Mouse (Mus musculus) lung, embryonic 15.5 days (tissue): Measurements from ENCODE around the gene Igsf3. TPM values are rescaled to one million over a fixed set of nuclear protein-coding genes. Genes with fewer than 3 reads are reported as not detected.

Experiments
- ATAC-seq: fragments of 200-750 bp; cut with Nextera tagmentation; 2 replicates; pipeline ENCODE4 v1.8.0; 2017; ENCODE audit warnings: moderate number of reproducible peaks, borderline replicate concordance; ENCODE audit not compliant: low FRiP score, low TSS enrichment; ENCODE audit errors: extremely low read depth
- H3K27ac ChIP-seq: fragments of 300-500 bp; sonication (generic); 2 replicates; pipeline ENCODE4 v1.5.1; 2015; ENCODE audit warnings: moderate library complexity, mild to moderate bottlenecking, inconsistent platforms
- H3K27me3 ChIP-seq: fragments of 300-500 bp; sonication (generic); 2 replicates; pipeline ENCODE4 v1.6.1; 2015; ENCODE audit warnings: inconsistent platforms
- H3K36me3 ChIP-seq: fragments of 300-500 bp; sonication (generic); 2 replicates; pipeline ENCODE4 v1.6.1; 2015; ENCODE audit warnings: inconsistent platforms
- H3K4me1 ChIP-seq: fragments of 300-500 bp; sonication (generic); 2 replicates; pipeline ENCODE4 v1.6.1; 2015; ENCODE audit warnings: inconsistent platforms
- H3K4me2 ChIP-seq: fragments of 300-500 bp; sonication (generic); 2 replicates; pipeline ENCODE4 v1.6.1; 2015; ENCODE audit warnings: inconsistent platforms, mild to moderate bottlenecking, moderate library complexity
- H3K4me3 ChIP-seq: fragments of 300-500 bp; sonication (generic); 2 replicates; pipeline ENCODE4 v1.5.1; 2015; ENCODE audit warnings: mild to moderate bottlenecking, inconsistent platforms
- H3K9ac ChIP-seq: fragments of 300-500 bp; sonication (generic); 2 replicates; pipeline ENCODE4 v1.6.1; 2015; ENCODE audit warnings: inconsistent platforms
- H3K9me3 ChIP-seq: fragments of 300-500 bp; sonication (generic); 2 replicates; pipeline ENCODE4 v1.6.1; 2016; ENCODE audit warnings: inconsistent platforms
- WGBS: fragments of 180-500 bp; shearing (Covaris S2); methylation state at CpG from one replicate; pipeline ENCODE4 v1.1.7; 2015; 5-methylcytosine and 5-hydroxymethylcytosine counted together
- polyA plus RNA-seq: library from polyadenylated mRNA; unstranded; fragments of >200 nt; fragmentation: Nextera tagmentation; extraction: Ambion mirVana; gene quantifications from 2 replicates; pipeline ENCODE4 v1.2.1, GENCODE M21; 2015

The Igsf3 gene
- polyA plus RNA-seq, 1 experiment from 2014 or later, result 41.3 TPM

DNA sequence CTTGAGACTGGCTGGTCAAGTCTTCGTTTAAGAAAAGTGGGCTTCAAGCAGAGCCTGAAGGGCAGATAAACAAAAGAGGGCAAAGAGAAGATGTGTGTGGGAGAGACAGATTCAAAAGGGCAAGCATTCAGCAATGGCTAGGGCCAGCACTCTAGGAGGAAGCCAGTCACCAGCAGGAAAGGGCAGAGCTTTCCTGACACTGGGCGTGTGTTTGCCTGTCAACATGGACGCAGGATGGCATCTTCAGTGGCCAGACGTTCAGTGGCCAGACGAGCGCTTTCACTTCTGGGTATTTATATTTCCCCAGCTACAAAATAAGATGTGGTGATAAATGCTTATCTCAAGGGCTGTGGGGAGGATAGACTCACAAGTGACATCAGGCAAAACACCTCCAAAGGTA lies 123.0 kb downstream of the Igsf3 start:
- Histone ChIP-seq H3K27ac (no peak overlapping the region), H3K27me3 (no peaks in the 10 kb centered on the region), H3K4me2 (no peak overlapping the region), H3K36me3 (no peaks in the 10 kb centered on the region), H3K4me3 (no peak overlapping the region), H3K4me1 (peaks cover 13% of the 10 kb centered on the region; the same call in 1 of the 2 replicates), H3K9me3 (no peaks in the 10 kb centered on the region), H3K9ac (no peak overlapping the region)
- WGBS, result 50% methylated on average over 6 of the region's 6 CpGs
- ATAC-seq, result no peak

DNA sequence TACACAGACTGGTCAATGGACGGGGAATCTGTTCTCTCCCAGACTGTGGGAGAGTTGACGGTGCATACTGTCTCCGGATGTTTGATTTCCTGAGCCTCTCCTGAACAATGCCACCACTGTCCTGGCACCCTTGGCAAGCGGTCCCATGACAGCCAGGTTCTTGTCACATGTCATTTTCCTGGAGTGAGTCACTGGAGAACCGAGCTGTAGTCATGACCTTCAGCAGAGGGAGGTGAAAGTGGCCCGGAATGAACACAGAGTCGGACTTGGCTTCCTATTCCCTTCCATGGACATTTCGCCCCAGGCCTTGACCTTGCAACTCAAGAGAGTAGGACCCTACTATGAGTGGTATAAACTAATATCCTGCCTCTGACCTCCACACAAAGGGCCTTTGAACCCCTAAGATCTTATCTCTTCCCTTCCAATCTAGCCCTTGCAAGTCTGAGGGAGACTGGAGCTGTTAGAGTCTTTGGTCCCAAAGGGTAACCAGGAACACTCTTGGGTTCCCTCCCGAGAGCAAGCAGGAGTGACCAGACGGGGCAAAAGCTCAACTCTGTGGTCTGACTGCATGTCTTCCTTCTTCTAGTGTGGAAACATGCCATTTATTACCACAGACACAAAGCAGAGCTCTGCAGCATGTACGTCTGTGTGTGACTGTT lies 123.6 kb downstream of the Igsf3 start:
- H3K4me3 ChIP-seq, result no peak overlapping the region
- no peak overlapping the region for H3K9ac ChIP-seq
- 58% methylated on average over 11 of the region's 11 CpGs for WGBS
- peak overlapping the region; percentile 11; the same call in 1 of the 2 replicates for H3K27ac ChIP-seq
- peaks cover 13% of the 10 kb centered on the region; the same call in 1 of the 2 replicates for H3K4me1 ChIP-seq
- no peaks in the 10 kb centered on the region for H3K36me3 ChIP-seq
- H3K9me3 ChIP-seq, result no peaks in the 10 kb centered on the region
- H3K4me2 ChIP-seq, result no peak overlapping the region
- no peaks in the 10 kb centered on the region for H3K27me3 ChIP-seq
- ATAC-seq, result no peak

DNA sequence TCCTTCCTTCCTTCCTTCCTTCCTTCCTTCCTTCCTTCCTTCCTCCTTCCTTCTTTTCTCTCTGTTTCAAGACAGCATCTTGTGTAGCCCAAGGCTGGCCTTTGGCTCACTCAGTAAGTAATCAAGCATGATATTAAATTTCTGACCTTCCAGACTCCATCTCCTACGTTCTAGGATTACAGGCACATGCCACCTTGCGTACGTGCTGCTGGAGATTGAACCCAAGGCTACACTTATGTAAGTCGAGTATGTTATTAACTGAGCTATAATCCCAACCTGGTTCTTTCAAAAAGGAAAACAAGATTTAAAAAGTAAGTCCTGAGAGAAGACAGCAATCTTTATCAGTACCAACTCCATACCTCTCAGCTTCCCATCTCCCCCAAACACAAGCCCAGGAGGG lies 124.7 kb downstream of the Igsf3 start:
- H3K4me3 ChIP-seq, result no peak overlapping the region
- H3K27me3 ChIP-seq, result no peaks in the 10 kb centered on the region
- H3K4me1 ChIP-seq, result peaks cover 22% of the 10 kb centered on the region
- no peaks in the 10 kb centered on the region for H3K9me3 ChIP-seq
- no peaks in the 10 kb centered on the region for H3K36me3 ChIP-seq
- no peak overlapping the region for H3K9ac ChIP-seq
- 79% methylated on average over 4 of the region's 4 CpGs for WGBS
- no peak for ATAC-seq
- no peak overlapping the region for H3K27ac ChIP-seq
- H3K4me2 ChIP-seq, result no peak overlapping the region

DNA sequence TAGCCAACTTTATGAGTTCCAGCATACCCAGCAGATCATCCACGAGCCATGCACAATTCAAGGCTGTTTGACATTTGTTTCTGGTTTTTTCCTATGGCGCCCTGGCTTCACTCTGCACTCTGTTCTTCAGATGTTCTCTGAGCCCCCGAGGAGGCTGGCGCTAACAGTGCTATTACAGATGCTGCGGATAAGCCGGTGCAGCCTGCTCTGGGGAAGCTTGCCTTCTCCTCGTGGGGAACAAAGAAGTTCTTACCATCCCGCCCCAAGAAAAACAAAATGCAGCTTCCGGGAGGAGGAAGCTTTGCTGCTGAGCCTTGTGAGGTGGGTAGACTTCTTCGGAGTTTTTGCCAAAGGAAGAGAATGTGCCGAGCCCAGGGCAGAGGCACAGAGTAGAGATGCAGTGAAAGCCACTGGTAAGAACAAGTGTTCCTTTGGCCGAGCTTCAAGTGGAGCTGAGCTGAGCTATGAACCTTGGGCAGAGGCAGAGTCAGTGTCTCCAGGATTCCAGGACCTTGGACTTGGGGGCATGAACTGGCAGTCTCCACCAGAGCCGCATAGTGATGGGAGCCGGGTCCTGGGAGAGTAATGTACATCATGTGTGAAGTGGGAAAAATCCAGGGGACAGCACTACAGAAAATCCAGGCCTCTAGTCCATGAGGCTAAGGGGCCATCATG lies 125.3 kb downstream of the Igsf3 start:
- Histone ChIP-seq H3K4me2 (no peak overlapping the region), H3K27ac (no peak overlapping the region)

DNA sequence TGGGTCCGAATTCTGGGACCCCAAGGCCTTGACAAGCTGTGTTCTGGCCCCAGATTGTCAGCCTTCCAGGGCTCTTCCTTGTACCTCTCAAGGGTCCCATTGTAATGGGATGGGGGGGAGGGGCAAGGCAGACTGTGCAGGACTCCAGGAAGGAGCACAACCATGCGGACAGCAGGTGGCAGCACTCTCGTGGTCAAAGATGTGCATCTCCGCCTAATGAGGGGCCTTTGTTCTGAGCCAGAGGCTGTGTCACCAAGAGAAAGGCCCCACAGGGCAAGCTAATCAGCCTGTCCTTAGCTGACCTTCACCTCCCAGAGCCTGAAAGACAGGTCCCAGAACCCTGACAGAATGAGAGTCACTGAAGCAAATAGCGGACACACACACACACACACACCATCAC lies 129.3 kb downstream of the Igsf3 start:
- ATAC-seq, result peak; percentile 71
- no peak overlapping the region for H3K4me2 ChIP-seq
- H3K4me3 ChIP-seq, result no peak overlapping the region
- WGBS, result 31% methylated on average over 5 of the region's 5 CpGs
- H3K36me3 ChIP-seq, result no peaks in the 10 kb centered on the region
- H3K9me3 ChIP-seq, result no peaks in the 10 kb centered on the region
- no peak overlapping the region for H3K9ac ChIP-seq
- peaks cover 27% of the 10 kb centered on the region for H3K4me1 ChIP-seq
- no peak overlapping the region for H3K27ac ChIP-seq
- H3K27me3 ChIP-seq, result no peaks in the 10 kb centered on the region

More for the DNA sequence above, 125.3 kb downstream of the Igsf3 start:
- Histone ChIP-seq H3K9me3 (no peaks in the 10 kb centered on the region), H3K4me1 (peaks cover 28% of the 10 kb centered on the region), H3K4me3 (no peak overlapping the region), H3K36me3 (no peaks in the 10 kb centered on the region), H3K27me3 (no peaks in the 10 kb centered on the region), H3K9ac (no peak overlapping the region)
- no peak for ATAC-seq
- 37% methylated on average over 14 of the region's 14 CpGs for WGBS

DNA sequence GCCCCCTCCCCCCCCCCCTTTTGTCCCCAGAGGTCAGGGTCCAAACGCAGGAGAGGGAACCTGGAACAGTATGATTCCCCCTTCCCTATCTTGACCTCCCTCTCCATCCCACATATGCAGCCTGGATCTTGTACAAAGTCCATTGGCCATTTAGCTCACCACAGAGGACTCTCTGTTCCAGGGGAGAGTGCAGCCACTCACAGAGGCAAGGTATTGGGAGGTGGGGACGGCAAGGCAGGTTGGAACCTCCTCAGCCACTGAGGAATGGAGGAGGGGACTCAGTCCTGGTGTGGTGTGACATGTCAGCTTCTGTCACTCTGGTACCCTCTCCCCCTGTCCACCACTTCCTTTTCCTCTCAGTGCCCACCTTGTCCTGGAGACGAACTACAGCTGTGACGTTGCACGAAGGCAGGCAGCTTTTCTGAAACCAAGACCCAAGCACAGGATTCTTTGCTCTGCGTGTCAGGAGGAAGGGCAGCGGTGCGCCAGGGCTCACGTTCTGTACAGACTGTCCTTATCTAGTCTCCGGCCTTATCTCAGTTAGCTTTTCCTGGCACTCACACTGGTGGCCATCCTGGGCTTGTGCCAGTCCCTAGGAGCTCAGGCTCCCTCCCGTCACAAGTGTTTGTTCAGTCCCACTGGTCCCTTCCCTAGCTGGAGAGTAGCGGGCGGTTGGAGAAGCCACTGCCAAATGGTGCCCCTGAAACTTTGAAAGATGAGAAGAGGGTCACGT lies 130.3 kb downstream of the Igsf3 start:
- Histone ChIP-seq H3K9me3 (no peaks in the 10 kb centered on the region), H3K4me2 (peak overlapping the region; percentile 35), H3K27ac (peak overlapping the region; percentile 41), H3K4me1 (peaks cover 23% of the 10 kb centered on the region), H3K27me3 (no peaks in the 10 kb centered on the region), H3K9ac (no peak overlapping the region), H3K4me3 (no peak overlapping the region), H3K36me3 (no peaks in the 10 kb centered on the region)
- peak; percentile 43 for ATAC-seq
- 14% methylated on average over 14 of the region's 14 CpGs for WGBS

DNA sequence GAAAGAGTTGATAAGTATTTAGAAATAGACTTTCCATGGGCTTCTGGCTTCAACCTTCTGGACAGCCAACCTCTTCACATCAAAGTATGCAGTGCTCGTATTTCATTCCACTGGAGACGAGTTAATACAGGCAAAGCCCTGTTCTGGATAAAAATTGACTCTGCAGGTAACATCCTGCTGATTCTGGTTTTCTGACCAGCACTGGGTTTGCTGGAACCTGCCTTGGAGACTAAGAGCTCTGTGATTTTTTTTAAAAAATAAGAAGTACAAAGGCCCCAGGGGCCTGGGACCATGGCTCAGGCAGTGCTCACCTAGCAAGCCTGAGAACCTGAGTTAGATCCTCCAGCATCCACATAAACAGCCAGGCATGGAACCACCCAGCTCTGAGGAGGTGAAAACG lies 130.9 kb downstream of the Igsf3 start:
- Histone ChIP-seq H3K9me3 (no peaks in the 10 kb centered on the region), H3K4me2 (peak overlapping the region; percentile 35; the same call in 1 of the 2 replicates), H3K4me1 (peaks cover 21% of the 10 kb centered on the region), H3K9ac (no peak overlapping the region), H3K4me3 (no peak overlapping the region), H3K36me3 (no peaks in the 10 kb centered on the region), H3K27me3 (no peaks in the 10 kb centered on the region), H3K27ac (peak overlapping the region; percentile 41)
- 37% methylated on average over 3 of the region's 3 CpGs for WGBS
- ATAC-seq, result no peak

DNA sequence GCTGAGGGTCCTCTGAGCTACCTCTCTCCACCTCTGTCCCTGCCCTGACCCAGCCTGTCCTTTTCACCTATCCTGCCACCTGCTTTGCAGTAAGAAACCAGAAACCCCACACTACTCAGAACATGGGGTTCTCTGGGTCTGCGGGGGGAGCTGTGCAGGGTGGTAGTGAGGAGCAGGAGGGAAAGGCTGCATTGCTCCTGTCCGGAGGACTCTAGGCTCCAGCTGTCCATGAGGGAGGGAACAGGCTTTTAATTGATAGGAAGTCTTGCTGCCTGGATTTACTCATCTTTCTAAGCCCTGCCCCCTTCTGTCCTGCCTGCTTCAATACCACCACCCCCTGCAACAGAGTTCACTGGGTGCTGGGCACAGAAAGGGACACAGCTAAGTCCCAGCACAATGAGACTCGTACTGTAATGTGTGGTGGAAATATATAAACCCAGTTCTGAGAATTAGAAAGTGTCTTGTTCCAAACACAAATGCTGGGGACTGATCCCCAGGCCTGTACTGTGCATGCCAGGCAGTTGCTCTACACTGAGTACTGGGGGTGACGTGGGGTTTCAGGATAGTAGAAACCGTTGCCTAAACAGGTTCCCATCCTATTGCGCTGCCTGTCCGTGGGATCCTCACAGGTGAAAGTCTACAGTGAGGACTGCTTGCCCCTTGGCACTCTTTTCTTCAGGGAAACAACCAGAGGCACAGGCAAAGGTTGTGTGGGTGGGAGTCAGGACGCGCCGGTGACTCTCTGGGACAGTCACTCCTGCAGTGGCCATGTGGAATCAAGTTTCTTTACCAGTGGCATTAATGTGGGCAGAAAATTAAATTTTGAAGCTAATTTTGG lies 133.0 kb downstream of the Igsf3 start:
- no peaks in the 10 kb centered on the region for H3K36me3 ChIP-seq
- no peak overlapping the region for H3K9ac ChIP-seq
- ATAC-seq, result no peak
- WGBS, result 80% methylated on average over 10 of the region's 10 CpGs
- H3K27ac ChIP-seq, result no peak overlapping the region
- H3K9me3 ChIP-seq, result no peaks in the 10 kb centered on the region
- peaks cover 36% of the 10 kb centered on the region for H3K4me1 ChIP-seq
- H3K4me2 ChIP-seq, result no peak overlapping the region
- no peaks in the 10 kb centered on the region for H3K27me3 ChIP-seq
- no peak overlapping the region for H3K4me3 ChIP-seq

DNA sequence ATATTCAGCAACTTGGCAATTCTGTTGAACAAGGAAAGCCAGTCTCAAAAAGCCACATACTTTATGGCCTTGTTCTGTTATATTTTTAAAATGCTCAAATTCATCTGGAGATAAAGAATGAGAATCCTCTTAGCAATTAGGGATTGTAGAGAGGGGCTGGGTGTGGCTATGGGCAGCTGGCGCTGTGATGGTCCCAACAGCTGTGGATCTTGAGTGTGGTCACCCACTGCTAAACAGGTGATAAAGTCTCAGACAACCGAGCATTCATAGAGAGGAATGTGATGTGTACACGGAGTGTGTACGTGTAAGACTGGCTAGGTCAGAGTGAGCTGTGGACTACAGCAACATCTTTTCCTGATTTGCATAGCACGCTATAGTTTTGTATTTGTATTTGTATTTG lies 133.7 kb downstream of the Igsf3 start:
- ATAC-seq, result no peak
- Histone ChIP-seq H3K4me2 (no peak overlapping the region), H3K27ac (no peak overlapping the region), H3K9ac (no peak overlapping the region), H3K4me3 (no peak overlapping the region), H3K9me3 (no peaks in the 10 kb centered on the region), H3K4me1 (peaks cover 36% of the 10 kb centered on the region), H3K36me3 (no peaks in the 10 kb centered on the region), H3K27me3 (no peaks in the 10 kb centered on the region)
- 71% methylated on average over 5 of the region's 5 CpGs for WGBS
